Mouse (Mus musculus) heart, embryonic 10.5 days (tissue): Measurements from ENCODE around the gene Nsun5. TPM values are rescaled to one million over a fixed set of nuclear protein-coding genes. Genes with fewer than 3 reads are reported as not detected.

Experiments
- DNase-seq: peaks from one replicate; pipeline ENCODE4 v3.0.0-alpha.2; 2017; ENCODE audit warnings: low spot score
- H3K27ac ChIP-seq: fragments of 300-500 bp; sonication (generic); 2 replicates; pipeline ENCODE4 v1.5.1; 2016; ENCODE audit warnings: mild to moderate bottlenecking
- H3K27me3 ChIP-seq: fragments of 300-500 bp; sonication (generic); 2 replicates; pipeline ENCODE4 v1.6.1; 2016; ENCODE audit warnings: mild to moderate bottlenecking; ENCODE audit not compliant: poor library complexity, insufficient read depth, severe bottlenecking
- H3K36me3 ChIP-seq: fragments of 300-500 bp; sonication (generic); 2 replicates; pipeline ENCODE4 v1.6.1; 2016; ENCODE audit warnings: mild to moderate bottlenecking, moderate library complexity
- H3K4me1 ChIP-seq: fragments of 300-500 bp; sonication (generic); 2 replicates; pipeline ENCODE4 v1.6.1; 2016; ENCODE audit warnings: mild to moderate bottlenecking
- H3K4me3 ChIP-seq: fragments of 300-500 bp; sonication (generic); 2 replicates; pipeline ENCODE4 v1.5.1; 2016; ENCODE audit warnings: mild to moderate bottlenecking, moderate library complexity
- H3K9me3 ChIP-seq: fragments of 300-500 bp; sonication (generic); 2 replicates; pipeline ENCODE4 v1.6.1; 2016; ENCODE audit warnings: mild to moderate bottlenecking, moderate library complexity
- WGBS: fragments of 180-500 bp; shearing (Covaris S2); methylation state at CpG from one replicate; pipeline ENCODE4 v1.1.7; 2016; 5-methylcytosine and 5-hydroxymethylcytosine counted together
- polyA plus RNA-seq: library from polyadenylated mRNA; unstranded; fragments of >200 nt; fragmentation: Nextera tagmentation; extraction: Ambion mirVana; gene quantifications from 2 replicates; pipeline ENCODE4 v1.2.1, GENCODE M21; 2016

Nsun5 gene
- polyA plus RNA-seq, 1 experiment from 2014 or later, result 33.5 TPM

- no peak overlapping the region for H3K27ac ChIP-seq
- no peaks in the 10 kb centered on the region for H3K27me3 ChIP-seq
- DNase-seq, result no peak
- no peaks in the 10 kb centered on the region for H3K9me3 ChIP-seq
- WGBS, result 92% methylated on average over 10 of the region's 10 CpGs
- H3K4me3 ChIP-seq, result no peak overlapping the region
- H3K36me3 ChIP-seq, result peaks cover 92% of the 10 kb centered on the region
- no peaks in the 10 kb centered on the region for H3K4me1 ChIP-seq
Measured at GRCm38 (mm10) chr5:135381356-135381925, 11.7 kb downstream of the Nsun5 start.

DNA sequence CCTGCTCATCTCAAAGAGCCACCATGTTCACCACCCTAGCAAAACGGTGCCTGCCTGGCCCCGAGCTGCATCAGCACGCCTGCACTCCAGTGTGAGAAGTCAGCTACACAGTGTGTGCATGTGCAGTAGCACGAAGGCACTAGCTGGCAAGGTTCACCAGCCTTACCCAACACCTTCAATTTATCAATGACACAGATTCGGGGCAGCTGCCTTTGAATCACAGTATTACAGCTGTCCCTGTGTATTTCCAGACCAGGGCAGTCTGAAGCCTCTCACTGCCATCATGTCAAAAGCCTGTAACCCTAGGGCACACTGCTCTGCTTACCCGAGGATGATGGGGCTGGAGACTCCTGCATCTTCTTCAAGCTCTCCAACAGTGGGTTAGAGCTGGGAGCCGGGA lies 13.0 kb downstream of the Nsun5 start:
- 92% methylated on average over 7 of the region's 7 CpGs for WGBS
- H3K27me3 ChIP-seq, result no peaks in the 10 kb centered on the region

GRCm38 (mm10) chr5:135383771-135384170 lies 14.0 kb downstream of the Nsun5 start:
- DNase-seq, result no peak
- Histone ChIP-seq H3K27me3 (no peaks in the 10 kb centered on the region), H3K4me3 (no peak overlapping the region), H3K4me1 (no peaks in the 10 kb centered on the region), H3K9me3 (no peaks in the 10 kb centered on the region), H3K36me3 (peaks cover 95% of the 10 kb centered on the region), H3K27ac (no peak overlapping the region)
- WGBS, result 84% methylated on average over 10 of the region's 10 CpGs

More for the DNA sequence above, 13.0 kb downstream of the Nsun5 start:
- Histone ChIP-seq H3K36me3 (peaks cover 95% of the 10 kb centered on the region), H3K4me3 (no peak overlapping the region), H3K9me3 (no peaks in the 10 kb centered on the region), H3K4me1 (no peaks in the 10 kb centered on the region), H3K27ac (no peak overlapping the region)
- DNase-seq, result no peak

DNA sequence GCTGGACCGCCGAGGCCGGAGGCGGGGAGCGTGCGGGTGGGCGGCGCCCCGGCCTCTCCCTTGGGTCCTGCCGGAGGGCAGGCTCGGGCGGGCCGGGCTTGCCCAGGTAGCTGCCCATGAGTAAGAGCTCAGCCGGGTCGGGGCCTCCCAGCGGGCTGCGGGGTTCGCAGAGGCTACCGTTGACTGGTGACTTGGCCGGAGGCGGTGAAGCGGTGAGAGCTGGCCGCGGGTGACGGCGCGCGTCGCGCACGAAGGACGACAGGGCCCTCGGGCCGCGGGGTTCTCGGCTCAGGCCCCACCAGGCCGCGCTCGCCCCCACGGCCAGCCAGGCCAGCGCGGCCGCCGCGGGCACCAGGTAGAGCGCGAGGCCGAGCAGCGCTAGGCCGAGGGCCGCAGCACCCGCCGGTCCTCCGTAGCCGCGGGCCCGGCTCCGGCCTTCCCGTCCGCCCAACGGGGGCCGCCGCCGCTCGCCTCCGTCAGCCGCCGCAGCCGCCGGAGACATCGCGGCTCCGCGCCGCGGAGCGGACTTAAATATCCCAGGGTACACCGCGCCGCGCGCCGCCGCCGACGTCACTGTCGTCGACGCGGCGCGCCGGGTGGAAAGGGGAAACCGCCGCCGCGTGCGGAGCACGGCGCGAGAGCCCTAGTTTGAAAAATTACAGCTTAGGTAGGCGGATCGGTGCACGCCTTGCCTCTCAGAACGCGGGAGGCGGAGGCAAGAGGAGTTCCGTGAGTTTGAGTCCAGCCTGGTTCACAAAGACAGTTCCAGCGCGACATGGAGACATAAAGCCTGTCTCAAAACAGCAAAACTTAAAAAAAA lies 24.5 kb downstream of the Nsun5 start, which contains the start of gene Pom121:
Gene Pom121 (minus strand): TSS at position 543 of the 820 bp plus-strand sequence.
- H3K9me3 ChIP-seq, result no peaks in the 10 kb centered on the region
- peak within 1 kb of the TSS; percentile 99 for H3K27ac ChIP-seq
- no peaks in the 10 kb centered on the region for H3K27me3 ChIP-seq
- peaks cover 34% of the 10 kb centered on the region for H3K36me3 ChIP-seq
- peak; percentile 88 for DNase-seq
- peaks cover 13% of the 10 kb centered on the region for H3K4me1 ChIP-seq
- peak within 1 kb of the TSS; percentile 98 for H3K4me3 ChIP-seq
- WGBS, result 1% methylated on average over 110 of the region's 110 CpGs

GRCm38 (mm10) chr5:135395826-135396225 lies 26.1 kb downstream of the Nsun5 start:
- no peak overlapping the region for H3K4me3 ChIP-seq
- peaks cover 13% of the 10 kb centered on the region for H3K4me1 ChIP-seq
- no peaks in the 10 kb centered on the region for H3K27me3 ChIP-seq
- no peak overlapping the region for H3K27ac ChIP-seq
- H3K9me3 ChIP-seq, result no peaks in the 10 kb centered on the region
- WGBS, result 44% methylated on average over 5 of the region's 5 CpGs
- DNase-seq, result no peak
- peaks cover 19% of the 10 kb centered on the region for H3K36me3 ChIP-seq

DNA sequence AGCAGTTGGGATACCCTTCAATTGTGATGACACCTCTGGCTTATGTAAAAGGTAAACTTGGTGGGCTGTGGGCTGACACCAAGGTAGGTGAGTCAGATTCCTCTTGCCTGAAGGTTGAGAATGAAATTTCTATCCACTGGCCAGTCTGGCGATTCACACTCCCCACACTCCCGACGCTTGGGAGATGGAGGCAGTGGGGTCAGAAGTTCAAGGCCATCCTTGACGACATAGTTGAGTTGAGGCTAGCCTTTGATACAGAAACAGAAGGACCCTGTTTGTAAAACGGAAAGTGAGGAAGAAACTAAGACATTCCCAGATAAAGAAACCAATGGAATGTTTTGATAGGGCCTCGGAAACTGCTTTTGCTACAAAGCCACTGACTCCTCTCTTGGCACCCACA lies 29.6 kb downstream of the Nsun5 start:
- 41% methylated on average over 6 of the region's 6 CpGs for WGBS
- no peak overlapping the region for H3K27ac ChIP-seq

DNA sequence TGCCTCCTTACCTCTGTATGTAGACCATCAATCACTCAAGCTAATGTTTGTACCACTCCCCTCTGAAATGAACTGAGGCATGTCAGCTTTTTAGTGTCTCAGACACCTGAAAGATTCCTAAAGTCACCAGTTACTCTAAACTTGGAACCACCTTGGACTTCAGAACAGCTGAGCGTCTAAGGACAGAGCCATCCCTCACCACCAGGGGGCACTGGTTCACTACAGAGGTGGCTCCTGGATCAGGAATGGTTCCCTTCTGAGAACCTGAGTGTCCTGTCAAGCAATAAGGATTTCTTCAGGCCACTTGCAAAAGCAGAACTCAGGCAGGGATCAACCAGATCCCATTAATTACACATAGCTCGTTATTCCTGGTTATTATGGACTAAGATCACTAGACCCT lies 30.5 kb downstream of the Nsun5 start:
- Histone ChIP-seq H3K36me3 (no peaks in the 10 kb centered on the region), H3K27me3 (no peaks in the 10 kb centered on the region), H3K4me3 (no peak overlapping the region), H3K9me3 (no peaks in the 10 kb centered on the region), H3K4me1 (no peaks in the 10 kb centered on the region), H3K27ac (no peak overlapping the region)
- no peak for DNase-seq
- 10% methylated on average over 2 of the region's 2 CpGs for WGBS

More for the DNA sequence above, 29.6 kb downstream of the Nsun5 start:
- H3K4me3 ChIP-seq, result no peak overlapping the region
- peaks cover 4% of the 10 kb centered on the region; the same call in 1 of the 2 replicates for H3K4me1 ChIP-seq
- H3K27me3 ChIP-seq, result no peaks in the 10 kb centered on the region
- no peak for DNase-seq
- no peaks in the 10 kb centered on the region for H3K36me3 ChIP-seq
- H3K9me3 ChIP-seq, result no peaks in the 10 kb centered on the region

- Histone ChIP-seq H3K9me3 (no peaks in the 10 kb centered on the region), H3K27me3 (no peaks in the 10 kb centered on the region), H3K27ac (no peak overlapping the region), H3K4me3 (no peak overlapping the region), H3K36me3 (peaks cover 9% of the 10 kb centered on the region), H3K4me1 (no peaks in the 10 kb centered on the region)
- WGBS, result 35% methylated on average over 20 of the region's 20 CpGs
- no peak for DNase-seq
Measured at GRCm38 (mm10) chr5:135404623-135405022, 34.9 kb downstream of the Nsun5 start.

- H3K4me1 ChIP-seq, result no peaks in the 10 kb centered on the region
- H3K9me3 ChIP-seq, result no peaks in the 10 kb centered on the region
- no peaks in the 10 kb centered on the region for H3K27me3 ChIP-seq
- WGBS, result 78% methylated on average over 9 of the region's 9 CpGs
- no peak overlapping the region for H3K27ac ChIP-seq
- DNase-seq, result no peak
- no peak overlapping the region for H3K4me3 ChIP-seq
- peaks cover 17% of the 10 kb centered on the region for H3K36me3 ChIP-seq
Measured at GRCm38 (mm10) chr5:135405437-135405836, 35.7 kb downstream of the Nsun5 start.

DNA sequence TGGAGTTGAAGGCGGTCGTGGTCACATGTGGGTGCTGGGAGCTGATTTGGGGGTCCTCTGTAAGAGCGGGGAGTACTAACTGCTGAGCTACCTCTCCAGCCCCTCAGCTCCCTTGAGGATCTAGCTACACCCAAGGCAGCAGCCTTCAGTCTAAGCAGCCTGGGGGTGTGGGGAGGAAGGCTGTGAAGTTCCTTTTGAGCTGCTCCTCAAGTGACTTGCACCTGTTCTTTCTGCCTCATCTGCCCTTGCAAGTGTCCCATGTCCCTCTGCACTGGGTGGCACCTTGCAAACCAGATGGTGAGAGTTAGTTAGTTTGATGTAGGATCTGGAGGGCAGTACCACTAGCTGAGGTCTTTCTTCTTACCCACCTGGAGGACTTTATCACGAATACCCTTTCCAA lies 38.4 kb downstream of the Nsun5 start:
- H3K27ac ChIP-seq, result no peak overlapping the region
- H3K36me3 ChIP-seq, result peaks cover 39% of the 10 kb centered on the region
- H3K4me3 ChIP-seq, result no peak overlapping the region
- no peaks in the 10 kb centered on the region for H3K27me3 ChIP-seq
- no peaks in the 10 kb centered on the region for H3K9me3 ChIP-seq
- DNase-seq, result no peak
- WGBS, result 87% methylated on average over 4 of the region's 4 CpGs
- H3K4me1 ChIP-seq, result no peaks in the 10 kb centered on the region

GRCm38 (mm10) chr5:135410266-135410665 lies 40.5 kb downstream of the Nsun5 start:
- no peak overlapping the region for H3K27ac ChIP-seq
- H3K27me3 ChIP-seq, result no peaks in the 10 kb centered on the region
- H3K4me3 ChIP-seq, result no peak overlapping the region
- H3K9me3 ChIP-seq, result no peaks in the 10 kb centered on the region
- WGBS, result 91% methylated on average over 9 of the region's 9 CpGs
- peaks cover 59% of the 10 kb centered on the region for H3K36me3 ChIP-seq
- no peak for DNase-seq
- no peaks in the 10 kb centered on the region for H3K4me1 ChIP-seq
